Mouse (Mus musculus): ENCODE measurements around the gene Slc8a3.

GRCm38 (mm10) chr12:81278031-81278430 lies 54.9 kb downstream of the Slc8a3 start:
- TF ChIP-seq REST (IDR thresholded peaks at IDR 0.05; ENCODE audit: insufficient read depth, insufficient read length) = no peak
- TF ChIP-seq POLR2A (IDR thresholded peaks at IDR 0.05; ENCODE audit: insufficient read length, low read depth) = no peak
- TF ChIP-seq MYOD1 (IDR thresholded peaks at IDR 0.05; ENCODE audit: control insufficient read depth in 1 of 3, insufficient read length in 2 of 3, low read depth in 2 of 3) = no peak
